Mouse (Mus musculus) lung, postnatal 14 days (tissue): ENCODE results near the gene Slc31a2.
"Not testable (repeated sequence)": the region's sequence is repeated elsewhere in the genome, so short reads cannot be mapped to it uniquely, and the experiment has no call there.

Source experiments
- DNase-seq: peaks from one replicate; pipeline ENCODE4 v3.0.0; 2021

The Slc31a2 gene

GRCm38 (mm10) chr4:62262276-62262675, at the start of gene Slc31a2:
Gene Slc31a2, plus strand, starts transcription at chr4:62262562.
- no peak for DNase-seq

- DNase-seq: no peak
Observed at GRCm38 (mm10) chr4:62213490-62213889, 48.9 kb upstream of the Slc31a2 start.

GRCm38 (mm10) chr4:62228391-62228790, 34.0 kb upstream of the Slc31a2 start:
- peak; percentile 63 for DNase-seq

DNA sequence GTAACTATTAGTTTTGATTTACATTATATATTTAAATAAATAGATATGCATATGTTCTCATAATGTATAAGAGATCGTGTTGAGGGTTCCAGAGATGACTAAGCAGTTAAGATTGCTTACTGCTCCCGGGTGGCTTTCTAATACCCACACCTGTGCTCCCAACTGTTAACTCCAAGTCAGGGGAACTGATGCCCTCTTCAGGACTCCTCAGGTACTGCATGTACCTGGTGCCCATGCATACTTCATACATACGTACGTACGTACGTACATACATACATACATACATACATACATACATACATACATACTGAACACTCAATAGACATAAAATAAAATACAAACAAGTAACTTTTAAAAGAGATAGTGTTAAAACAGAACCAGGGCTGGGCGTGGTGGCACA, 32.9 kb upstream of the Slc31a2 start:
- DNase-seq: peak; percentile 23

DNA sequence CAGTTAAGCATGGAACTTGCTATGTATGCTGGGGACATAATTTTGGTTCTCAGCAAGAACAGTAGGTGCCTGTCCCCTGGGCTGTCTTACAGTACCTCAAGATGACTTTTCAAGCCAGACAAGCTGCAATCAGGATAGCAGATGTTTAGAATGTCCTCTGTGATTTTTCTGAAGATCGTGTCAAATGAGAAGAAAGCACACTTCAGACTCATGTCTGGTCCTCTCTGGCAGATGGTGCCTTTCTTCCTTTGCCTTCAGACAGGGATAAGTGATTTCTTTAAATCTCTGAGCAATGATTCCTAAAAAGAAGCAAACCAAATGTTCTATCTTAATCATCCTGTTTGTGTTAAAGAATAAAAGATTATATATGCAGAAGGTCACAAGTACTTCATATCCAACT, 32.2 kb upstream of the Slc31a2 start:
- DNase-seq: no peak

- DNase-seq: no peak
Observed at GRCm38 (mm10) chr4:62230769-62231168, 31.6 kb upstream of the Slc31a2 start, which contains the start of gene Zfp37. Gene Zfp37, minus strand, starts transcription at chr4:62231047.

GRCm38 (mm10) chr4:62240586-62240985, 21.8 kb upstream of the Slc31a2 start:
- no peak for DNase-seq

DNA sequence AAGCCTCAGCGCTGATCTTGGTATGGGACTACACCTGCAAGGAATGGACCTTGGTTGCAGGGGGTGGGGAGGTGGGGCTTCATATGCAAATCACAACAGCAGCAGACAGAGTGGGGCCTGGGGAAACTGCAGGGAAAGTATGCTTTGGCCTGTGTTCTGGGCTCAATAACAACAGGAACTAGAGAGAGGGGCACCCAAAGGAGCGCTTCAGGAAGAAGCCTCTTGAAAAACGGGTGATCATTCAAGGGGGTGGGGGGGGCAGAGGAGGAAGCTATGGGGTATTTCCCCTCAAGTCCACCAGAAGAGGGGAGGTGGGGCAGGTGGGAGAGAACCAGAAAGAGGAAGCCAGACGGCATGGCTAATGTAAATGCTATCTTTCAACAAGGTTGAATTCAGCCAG, 14.0 kb upstream of the Slc31a2 start:
- no peak for DNase-seq

GRCm38 (mm10) chr4:62250896-62251544, 11.3 kb upstream of the Slc31a2 start:
- DNase-seq: no peak

DNA sequence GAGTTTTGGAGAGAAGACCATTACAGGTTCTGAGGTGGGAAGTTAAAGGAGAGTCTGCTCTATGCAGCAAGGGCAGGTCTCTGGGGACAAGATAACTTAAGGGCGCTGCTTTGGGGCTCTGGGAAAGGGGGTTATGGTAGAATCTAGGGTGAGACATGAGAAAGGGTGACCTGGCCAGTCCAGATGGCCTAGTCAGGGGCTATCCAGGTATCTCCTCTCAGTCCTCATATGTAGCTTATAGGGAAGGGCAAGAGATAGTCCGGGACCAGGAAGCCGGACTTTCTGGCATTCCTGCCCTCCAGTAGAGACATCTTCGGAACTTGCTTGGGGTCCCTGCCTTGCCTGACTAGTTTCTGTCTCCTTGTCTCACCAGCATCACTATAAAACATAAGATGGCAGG, 10.6 kb upstream of the Slc31a2 start:
- no peak for DNase-seq

- DNase-seq: no peak
Observed at GRCm38 (mm10) chr4:62254551-62254950, 7.8 kb upstream of the Slc31a2 start.

DNA sequence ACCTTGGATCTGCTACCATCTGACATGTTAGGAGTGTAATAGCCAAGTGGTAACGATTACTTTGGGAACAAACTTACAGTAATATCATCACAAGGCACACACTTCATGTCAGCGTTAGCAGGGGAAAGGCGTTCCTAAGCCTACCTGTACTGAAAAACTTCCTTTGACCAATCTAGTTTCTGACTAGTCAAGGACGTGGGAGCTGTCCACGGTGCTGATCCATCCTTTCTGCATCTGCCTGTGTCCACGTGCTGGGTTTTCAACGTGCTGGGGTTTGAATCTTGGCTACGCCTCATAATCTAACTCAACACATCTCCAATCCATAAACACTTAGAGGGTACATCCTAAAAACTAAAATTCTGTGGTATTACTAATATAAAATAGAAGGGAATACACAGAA, 5.4 kb upstream of the Slc31a2 start:
- DNase-seq: peak; percentile 66

GRCm38 (mm10) chr4:62263133-62263844, 927 bp downstream of the Slc31a2 start:
- no peak for DNase-seq

GRCm38 (mm10) chr4:62265154-62265836, 2.9 kb downstream of the Slc31a2 start:
- no peak for DNase-seq

GRCm38 (mm10) chr4:62266016-62266415, 3.7 kb downstream of the Slc31a2 start:
- DNase-seq: not testable (repeated sequence)

DNA sequence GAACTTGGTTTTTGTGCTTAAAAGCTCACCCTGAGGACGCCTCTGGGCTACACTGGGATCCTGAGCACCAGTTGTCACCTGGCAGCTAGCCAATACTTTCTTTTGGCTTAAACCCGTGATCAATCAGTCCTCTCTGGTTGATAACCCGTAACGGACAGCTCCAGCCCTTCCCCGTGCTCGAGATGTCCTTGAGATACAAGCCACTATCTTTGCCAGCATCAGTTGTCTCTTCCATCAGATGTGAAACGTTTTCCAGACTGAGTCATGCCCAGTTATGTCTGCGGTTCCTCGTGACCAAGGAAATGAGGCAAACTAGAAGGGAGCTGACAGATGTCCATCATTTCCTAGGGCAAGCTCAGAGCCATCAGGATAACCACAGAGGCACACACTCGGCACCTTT, 4.7 kb downstream of the Slc31a2 start:
- no peak for DNase-seq

GRCm38 (mm10) chr4:62272696-62273095, 10.3 kb downstream of the Slc31a2 start:
- DNase-seq: no peak

DNA sequence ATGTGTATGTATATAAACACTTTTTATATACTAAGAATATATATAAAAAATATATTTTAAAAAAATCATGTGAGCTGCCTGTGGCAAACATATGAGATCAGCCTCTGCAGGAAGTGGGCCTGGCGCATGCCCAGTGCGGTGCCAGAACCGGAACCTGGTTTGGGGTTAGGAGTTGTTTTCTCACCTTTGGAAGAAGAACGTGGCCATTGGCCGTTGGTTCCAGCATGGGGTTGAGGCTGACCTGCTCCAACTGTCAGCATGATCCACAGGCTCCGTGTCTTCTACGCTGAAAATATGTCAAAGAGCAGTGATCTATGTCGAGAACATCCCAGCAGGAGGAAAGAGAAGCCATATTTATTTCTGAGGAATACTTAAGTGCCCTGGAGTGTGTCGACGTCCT, 11.6 kb downstream of the Slc31a2 start:
- DNase-seq: no peak

DNA sequence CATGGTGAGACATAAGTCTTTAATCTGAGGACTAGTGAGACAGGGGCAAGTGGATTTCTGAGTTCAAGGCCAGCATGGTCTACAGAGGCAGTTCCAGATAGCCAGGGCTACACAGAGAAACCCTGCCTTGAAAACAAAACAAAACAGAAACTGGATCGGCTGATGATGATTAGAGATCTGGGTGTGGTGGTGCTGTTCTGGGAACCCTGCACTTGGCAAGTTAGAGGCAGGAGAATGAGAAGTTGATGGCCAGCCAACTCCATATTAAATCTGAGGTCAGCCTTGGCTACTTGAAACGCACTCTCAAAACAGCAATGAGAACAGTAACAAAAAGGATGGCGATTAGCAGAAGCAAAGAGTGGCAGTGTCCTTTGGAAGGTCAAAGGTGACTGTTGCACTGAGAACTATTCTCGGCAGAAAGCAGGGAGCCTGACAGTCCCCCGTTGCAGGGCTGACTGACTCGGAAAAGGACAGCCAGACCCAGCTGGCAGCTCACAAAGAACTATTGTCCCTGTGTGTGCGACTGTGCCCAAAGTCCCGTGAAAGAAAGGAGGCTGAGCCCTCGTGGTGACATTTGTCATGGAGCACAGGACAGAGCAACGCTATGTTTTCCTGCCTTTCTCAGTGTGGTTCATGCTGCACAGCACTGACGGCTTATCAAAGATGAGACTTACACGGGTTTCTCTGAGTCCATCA, 12.6 kb downstream of the Slc31a2 start:
- DNase-seq: no peak

GRCm38 (mm10) chr4:62276642-62277041, 14.3 kb downstream of the Slc31a2 start:
- no peak for DNase-seq

GRCm38 (mm10) chr4:62277222-62277621, 14.9 kb downstream of the Slc31a2 start:
- DNase-seq: no peak

DNA sequence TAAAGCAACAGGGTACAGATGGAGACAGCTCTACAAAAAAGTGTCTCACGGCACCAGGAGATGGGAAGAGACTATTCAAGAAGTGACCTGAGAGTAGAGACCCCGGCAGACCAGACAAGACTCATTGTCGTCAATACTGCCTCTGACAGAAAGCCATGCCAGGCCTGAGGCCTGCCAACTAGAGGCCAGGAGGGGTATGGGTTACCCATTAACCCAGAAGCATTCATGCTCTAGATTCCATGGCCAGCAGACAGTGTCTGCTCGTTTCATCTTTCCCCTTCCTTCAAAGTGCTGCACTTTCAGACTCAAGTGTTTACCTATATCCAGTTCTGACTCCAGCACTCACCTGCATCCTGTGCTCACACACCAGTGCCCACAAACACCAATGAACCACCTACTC, 15.7 kb downstream of the Slc31a2 start:
- DNase-seq: no peak

GRCm38 (mm10) chr4:62281319-62281718, 19.0 kb downstream of the Slc31a2 start:
- DNase-seq: no peak
